20 mouse cellular contexts compared by ENCODE assay signal in the genomic region with DNA sequence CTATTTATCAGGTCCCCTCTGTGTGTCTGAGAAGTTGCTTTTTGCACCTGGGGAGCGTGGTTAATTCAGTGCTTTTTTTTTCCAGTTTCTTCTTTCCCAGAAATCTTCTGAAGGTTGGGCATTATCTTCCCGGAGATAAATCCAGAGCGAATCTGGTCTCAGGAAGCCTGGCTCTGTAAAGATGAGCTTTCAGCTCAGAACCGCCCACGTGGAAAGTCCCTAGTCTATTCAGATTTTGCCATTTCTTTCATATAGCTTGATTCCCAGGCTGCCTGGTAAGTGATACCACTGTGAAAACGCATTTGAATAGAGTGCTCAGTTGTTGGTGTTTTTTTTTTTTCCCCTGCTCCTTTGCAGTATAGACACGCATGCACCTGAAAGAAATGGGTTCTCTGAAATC.
DNase-seq lines count a peak whose midpoint lies in the region; TF ChIP-seq lines count a peak whose summit lies in the region.
"Had no signal": no experiment of that assay in that cellular context is flagged by ENCODE, and none has a peak within 500 bp of the region (broad histone marks: within the 10 kb centered on the region; RNA-seq: fewer than 3 reads in every experiment).

No protein-coding gene starts in this region.

- dilution Hi-C loops in CH12.LX (cut with MboI; ENCODE audit: extremely low pct_ligation_motif_present, extremely low pct_unique_long_range_greater_than_20kb, low sequenced_read_pairs) = no loop called here

- no peak for TF ChIP-seq RAD21 in CH12.LX (IDR thresholded peaks at IDR 0.05; ENCODE audit: low read depth, low read length)

- H3K4me3 ChIP-seq in CH12.LX (replicated peaks in 1 of 3; ENCODE audit: low read depth in 2 of 3, low read length in 2 of 3, poor library complexity in 1 of 3) = no peak overlapping the region
- H3K4me3 ChIP-seq: embryonic facial prominence, embryonic 13.5 days; hindbrain, embryonic 10.5 days; limb, embryonic 10.5 days; megakaryocyte, embryonic 14.5 days; neural tube, embryonic 13.5 days had no signal

- H3K79me2 ChIP-seq in CH12.LX (replicated peaks; ENCODE audit: control insufficient read depth, extremely low read depth, insufficient read depth, poor library complexity, severe bottlenecking) = no peaks in the 10 kb centered on the region

- in situ Hi-C loops in CH12.LX (cut with MboI; ENCODE audit: low pct_ligation_motif_present, low pct_unique_long_range_greater_than_20kb, low sequenced_read_pairs) = no loop called here

- H3K9ac ChIP-seq in CH12.LX (ENCODE audit: insufficient read depth, low read depth) = no peak overlapping the region
- H3K9ac ChIP-seq: embryonic facial prominence, embryonic 13.5 days; neural tube, embryonic 13.5 days had no signal

- no peaks in the 10 kb centered on the region for H3K27me3 ChIP-seq in CH12.LX (replicated peaks)
- H3K27me3 ChIP-seq: embryonic facial prominence, embryonic 13.5 days; megakaryocyte, embryonic 14.5 days; neural tube, embryonic 13.5 days had no signal

- no peaks in the 10 kb centered on the region for H3K36me3 ChIP-seq in CH12.LX (replicated peaks in 1 of 2; ENCODE audit: control insufficient read depth in 1 of 2, insufficient read depth in 1 of 2, low read length in 1 of 2)
- H3K36me3 ChIP-seq: embryonic facial prominence, embryonic 13.5 days; hindbrain, embryonic 10.5 days; limb, embryonic 10.5 days; neural tube, embryonic 13.5 days had no signal

- TF ChIP-seq CTCF in CH12.LX (conservative IDR thresholded peaks at IDR 0.05 in 1 of 2, IDR thresholded peaks at IDR 0.05 in 1 of 2; ENCODE audit: low read depth in 2 of 2, low read length in 2 of 2) = no peak
- TF ChIP-seq CTCF in brain, embryonic 14.5 days (IDR thresholded peaks at IDR 0.05; ENCODE audit: borderline replicate concordance, extremely low read depth, insufficient read depth, insufficient read length) = no peak

- no peak for TF ChIP-seq POLR2A in CH12.LX (IDR thresholded peaks at IDR 0.05; ENCODE audit: low read depth, low read length)
- TF ChIP-seq POLR2A in brain, embryonic 14.5 days (IDR thresholded peaks at IDR 0.05; ENCODE audit: borderline replicate concordance, extremely low read depth, insufficient read depth, insufficient read length, poor library complexity, severe bottlenecking) = no peak

- TF ChIP-seq EP300 in CH12.LX (IDR thresholded peaks at IDR 0.05; ENCODE audit: low read length) = no peak

- intact Hi-C loops in left cerebral cortex, postnatal 4 days (cut with DNase I) = no loop called here
- intact Hi-C loops in left cerebral cortex, postnatal 36 days (cut with DNase I) = no loop called here

- H3K27ac ChIP-seq in CH12.LX (ENCODE audit: insufficient read depth, low read depth) = no peak overlapping the region
- H3K27ac ChIP-seq: embryonic facial prominence, embryonic 13.5 days; hindbrain, embryonic 10.5 days; limb, embryonic 10.5 days; neural tube, embryonic 13.5 days had no signal

- peak; percentile 31 for DNase-seq in left cerebral cortex, adult 11 months (ENCODE audit: low spot score)
- DNase-seq in left cerebral cortex, postnatal 4 days = no peak
- DNase-seq in CH12.LX (ENCODE audit: extremely low read depth) = no peak
- peak; percentile 19 for DNase-seq in brain, embryonic 14.5 days (ENCODE audit: low read depth)
- peak; percentile 4 to 18 for DNase-seq in left cerebral cortex, postnatal 36 days (ENCODE audit: low spot score in 2 of 2)
- DNase-seq in layer of hippocampus, postnatal 25 days (ENCODE audit: extremely low spot score in 1 of 2, low spot score in 1 of 2) = no peak
- DNase-seq in urinary bladder, postnatal 14 days (ENCODE audit: low spot score) = no peak
- DNase-seq in cerebellum, adult 11-12 months = no peak
- DNase-seq: B cell, adult 2 months; cerebellum, adult 9-11 months; gastrocnemius, postnatal 25 days; kidney, adult 18-20 months; kidney, postnatal 10 days; lung, adult 18-20 months; thymus, postnatal 25 days had no signal

- no peaks in the 10 kb centered on the region for H3K9me3 ChIP-seq in CH12.LX (replicated peaks; ENCODE audit: low read length)
- H3K9me3 ChIP-seq: embryonic facial prominence, embryonic 13.5 days; hindbrain, embryonic 10.5 days; limb, embryonic 10.5 days; megakaryocyte, embryonic 14.5 days; neural tube, embryonic 13.5 days had no signal

- H3K4me1 ChIP-seq in CH12.LX (ENCODE audit: control insufficient read depth in 1 of 2, insufficient read depth in 2 of 2) = peaks cover 0 to 8% of the 10 kb centered on the region in 2 experiments; a peak in 1 of 4 replicates
- H3K4me1 ChIP-seq: embryonic facial prominence, embryonic 13.5 days; limb, embryonic 10.5 days; neural tube, embryonic 13.5 days had no signal

- peak overlapping the region; percentile 56 for H3K4me2 ChIP-seq in CH12.LX (ENCODE audit: insufficient read depth, low read depth, poor library complexity, severe bottlenecking)
- H3K4me2 ChIP-seq: embryonic facial prominence, embryonic 13.5 days; neural tube, embryonic 13.5 days had no signal

TF ChIP-seq in CH12.LX, 34 proteins besides CTCF, POLR2A, EP300 and RAD21:
- TF ChIP-seq MAX (IDR thresholded peaks at IDR 0.05; ENCODE audit: low read length) (no peak), ZMIZ1 (IDR thresholded peaks at IDR 0.05; ENCODE audit: low read depth, low read length) (no peak), SIN3A (IDR thresholded peaks at IDR 0.05; ENCODE audit: low read length) (no peak), MEF2A (IDR thresholded peaks at IDR 0.05; ENCODE audit: borderline replicate concordance, low read depth, low read length) (no peak), ZNF384 (IDR thresholded peaks at IDR 0.05; ENCODE audit: low read depth, low read length) (no peak), JUND (conservative IDR thresholded peaks at IDR 0.05; ENCODE audit: low read depth, low read length) (no peak), MAZ (IDR thresholded peaks at IDR 0.05; ENCODE audit: low read depth, low read length) (no peak), USF2 (conservative IDR thresholded peaks at IDR 0.05; ENCODE audit: low read depth, low read length) (no peak), ZKSCAN1 (IDR thresholded peaks at IDR 0.05; ENCODE audit: borderline replicate concordance, low read depth, low read length) (no peak), MAFK (IDR thresholded peaks at IDR 0.05; ENCODE audit: insufficient replicate concordance, low read length) (no peak), TCF12 (IDR thresholded peaks at IDR 0.05; ENCODE audit: low read depth, low read length) (no peak), BHLHE40 (IDR thresholded peaks at IDR 0.05; ENCODE audit: low read depth, low read length) (no peak)

Comparison
In these comparisons a context has a peak if more than half of its experiments do, and no peak if none do; other contexts are left out.
1. DNase-seq: peak in left cerebral cortex, adult 11 months (single experiment), brain, embryonic 14.5 days (single experiment) and left cerebral cortex, postnatal 36 days (2 of 2); none in left cerebral cortex, postnatal 4 days (single experiment), CH12.LX (single experiment), layer of hippocampus, postnatal 25 days (0 of 2), urinary bladder, postnatal 14 days (single experiment) and cerebellum, adult 11-12 months (single experiment).